Mouse (Mus musculus) CH12.LX (cell line): Measurements from ENCODE around the gene Ddx41. TPM values are rescaled to one million over a fixed set of nuclear protein-coding genes. Genes with fewer than 3 reads are reported as not detected.

Experiments
- DNase-seq: peaks from one replicate; pipeline ENCODE4 v3.0.0-alpha.2; 2013; ENCODE audit errors: extremely low read depth
- H3K27ac ChIP-seq: 2 replicates; pipeline ENCODE4 v1.5.1; 2012; ENCODE audit warnings: low read depth, mild to moderate bottlenecking, control low read depth, moderate library complexity; ENCODE audit not compliant: insufficient read depth
- H3K27me3 ChIP-seq: replicated peaks from 2 replicates; pipeline ENCODE3; 2012; ENCODE audit warnings: inconsistent platforms
- H3K36me3 ChIP-seq, 2 experiments: replicated peaks in 1 of 2; 2 replicates each; pipeline versions ENCODE3 to v1.6.1; 2012; ENCODE audit warnings: inconsistent platforms in 1 of 2, low read length in 1 of 2, mild to moderate bottlenecking in 1 of 2, mixed read lengths in 1 of 2, moderate library complexity in 1 of 2; ENCODE audit not compliant: control insufficient read depth in 1 of 2, insufficient read depth in 1 of 2
- H3K4me1 ChIP-seq, 2 experiments: 2 replicates each; pipeline ENCODE4 v1.6.1; 2012; ENCODE audit warnings: inconsistent platforms in 1 of 2, moderate library complexity in 1 of 2; ENCODE audit not compliant: insufficient read depth in 2 of 2, control insufficient read depth in 1 of 2
- H3K4me2 ChIP-seq: 2 replicates; pipeline ENCODE4 v1.6.1; 2012; ENCODE audit warnings: low read depth, mild to moderate bottlenecking, control low read depth; ENCODE audit not compliant: poor library complexity, insufficient read depth, severe bottlenecking
- H3K4me3 ChIP-seq, 3 experiments: fragments of 150-350 bp in 1 of 3; sonication (generic) in 1 of 3; replicated peaks in 1 of 3; 2 replicates each; pipeline versions ENCODE3 to v1.5.1; 2011 to 2012; ENCODE audit warnings: low read depth in 2 of 3, low read length in 2 of 3, mild to moderate bottlenecking in 2 of 3, moderate library complexity in 2 of 3, control low read depth in 1 of 3, improper control_type of control experiment in 1 of 3, inconsistent platforms in 1 of 3, mixed read lengths in 1 of 3; ENCODE audit not compliant: poor library complexity in 1 of 3
- H3K79me2 ChIP-seq: replicated peaks from 2 replicates; pipeline ENCODE4 v1.6.1; 2012; ENCODE audit warnings: mild to moderate bottlenecking, moderate library complexity; ENCODE audit not compliant: control insufficient read depth, poor library complexity, insufficient read depth, severe bottlenecking; ENCODE audit errors: extremely low read depth
- H3K9ac ChIP-seq: 2 replicates; pipeline ENCODE4 v1.6.1; 2012; ENCODE audit warnings: low read depth, mild to moderate bottlenecking, control low read depth, moderate library complexity; ENCODE audit not compliant: insufficient read depth
- H3K9me3 ChIP-seq: replicated peaks from 2 replicates; pipeline ENCODE3; 2012; ENCODE audit warnings: low read length, inconsistent platforms, mixed read lengths
- BHLHE40 ChIP-seq: IDR thresholded peaks from 2 replicates; pipeline ENCODE4 v1.6.1; 2011; ENCODE audit warnings: mild to moderate bottlenecking, low read depth, low read length, improper control_type of control experiment
- CHD2 ChIP-seq: IDR thresholded peaks from 2 replicates; pipeline ENCODE4 v1.6.1; 2011; ENCODE audit warnings: low read length, improper control_type of control experiment
- E2F4 ChIP-seq: IDR thresholded peaks from 2 replicates; pipeline ENCODE4 v1.6.1; 2011; ENCODE audit warnings: low read depth, low read length, improper control_type of control experiment; ENCODE audit not compliant: insufficient replicate concordance
- ELF1 ChIP-seq: IDR thresholded peaks from 2 replicates; pipeline ENCODE4 v1.6.1; 2014; ENCODE audit warnings: low read depth, mild to moderate bottlenecking, inconsistent platforms, low read length, improper control_type of control experiment
- EP300 ChIP-seq: IDR thresholded peaks from 2 replicates; pipeline ENCODE4 v1.6.1; 2011; ENCODE audit warnings: low read length, improper control_type of control experiment
- ETS1 ChIP-seq: conservative IDR thresholded peaks from 2 replicates; pipeline ENCODE4 v1.6.1; 2012; ENCODE audit warnings: low read depth, mild to moderate bottlenecking, inconsistent platforms, low read length, improper control_type of control experiment, moderate library complexity
- IRF4 ChIP-seq: IDR thresholded peaks from 2 replicates; pipeline ENCODE4 v1.6.1; 2014; ENCODE audit warnings: low read depth, mild to moderate bottlenecking, inconsistent platforms, low read length, improper control_type of control experiment
- JUND ChIP-seq: conservative IDR thresholded peaks from 2 replicates; pipeline ENCODE4 v1.6.1; 2011; ENCODE audit warnings: low read depth, low read length, improper control_type of control experiment
- MAFK ChIP-seq: IDR thresholded peaks from 2 replicates; pipeline ENCODE4 v1.6.1; 2011; ENCODE audit warnings: low read length, improper control_type of control experiment; ENCODE audit not compliant: insufficient replicate concordance
- MAZ ChIP-seq: IDR thresholded peaks from 2 replicates; pipeline ENCODE4 v1.6.1; 2012; ENCODE audit warnings: low read depth, mild to moderate bottlenecking, inconsistent platforms, low read length, improper control_type of control experiment, moderate library complexity
- NRF1 ChIP-seq: IDR thresholded peaks from 2 replicates; pipeline ENCODE4 v1.6.1; 2014; ENCODE audit warnings: low read depth, mild to moderate bottlenecking, inconsistent platforms, low read length, improper control_type of control experiment, moderate library complexity
- SMC3 ChIP-seq: IDR thresholded peaks from 2 replicates; pipeline ENCODE4 v1.6.1; 2011; ENCODE audit warnings: low read depth, low read length, improper control_type of control experiment
- TBP ChIP-seq: conservative IDR thresholded peaks from 2 replicates; pipeline ENCODE4 v1.6.1; 2011; ENCODE audit warnings: low read depth, low read length, improper control_type of control experiment
- TCF12 ChIP-seq: IDR thresholded peaks from 2 replicates; pipeline ENCODE4 v1.6.1; 2014; ENCODE audit warnings: low read depth, mild to moderate bottlenecking, inconsistent platforms, low read length, improper control_type of control experiment
- UBTF ChIP-seq: IDR thresholded peaks from 2 replicates; pipeline ENCODE4 v1.6.1; 2012; ENCODE audit warnings: low read depth, mild to moderate bottlenecking, inconsistent platforms, low read length, improper control_type of control experiment, moderate library complexity
- USF1 ChIP-seq: IDR thresholded peaks from 2 replicates; pipeline ENCODE4 v1.6.1; 2014; ENCODE audit warnings: low read depth, mild to moderate bottlenecking, inconsistent platforms, low read length, improper control_type of control experiment
- USF2 ChIP-seq: conservative IDR thresholded peaks from 2 replicates; pipeline ENCODE4 v1.6.1; 2011; ENCODE audit warnings: low read depth, low read length, improper control_type of control experiment
- ZC3H11A ChIP-seq: IDR thresholded peaks from 2 replicates; pipeline ENCODE4 v1.6.1; 2012; ENCODE audit warnings: low read depth, mild to moderate bottlenecking, inconsistent platforms, low read length, improper control_type of control experiment
- ZNF384 ChIP-seq: IDR thresholded peaks from 2 replicates; pipeline ENCODE4 v1.6.1; 2012; ENCODE audit warnings: low read depth, low read length, improper control_type of control experiment, inconsistent platforms
- dilution Hi-C: fragments of 300-500 bp; cut with MboI; formaldehyde crosslinking; loops from 2 replicates; pipeline ENCODE4 v1.14.3; 2020; ENCODE audit warnings: low sequenced_read_pairs; ENCODE audit not compliant: extremely low pct_unique_long_range_greater_than_20kb, extremely low pct_ligation_motif_present
- in situ Hi-C: fragments of 300-500 bp; cut with MboI; formaldehyde crosslinking; loops from 3 replicates; pipeline ENCODE4 v1.14.3; 2019; ENCODE audit warnings: low sequenced_read_pairs, low pct_ligation_motif_present, low pct_unique_long_range_greater_than_20kb, mixed read lengths
- polyA plus RNA-seq: library from polyadenylated mRNA; unstranded; fragments of >175 nt; gene quantifications from 2 replicates; pipeline ENCODE4 v1.2.1, GENCODE M21; 2012; ENCODE audit warnings: low read depth; ENCODE audit not compliant: insufficient read length
- total RNA-seq, 2 experiments: library from RNA; depleted of rRNA; stranded (reverse); fragments of 300-350 nt in 1 of 2; fragments of >200 nt in 1 of 2; gene quantifications; 2 replicates each; pipeline ENCODE4 v1.2.3; 2012 to 2014

The Ddx41 gene
- total and polyA plus RNA-seq, 3 experiments = 56.6 to 107 (median 95.3) TPM

- peak; percentile 37 for DNase-seq
- Histone ChIP-seq H3K9ac (no peak overlapping the region), H3K27me3 (no peaks in the 10 kb centered on the region), H3K27ac (no peak overlapping the region), H3K36me3 (peaks cover 52 to 55% of the 10 kb centered on the region in 2 experiments), H3K79me2 (peaks cover 2% of the 10 kb centered on the region; the same call in 1 of the 2 replicates), H3K9me3 (peaks cover under 1% of the 10 kb centered on the region), H3K4me3 (no peak overlapping the region), H3K4me1 (peaks cover 32 to 49% of the 10 kb centered on the region in 2 experiments), H3K4me2 (no peak overlapping the region)
- in situ Hi-C loops (no loop called here), dilution Hi-C loops (no loop called here)
- peak; percentile 62 for TF ChIP-seq ZNF384
- TF ChIP-seq CHD2 = no peak
- TF ChIP-seq E2F4 = no peak
- TF ChIP-seq MAFK = no peak
- no peak for TF ChIP-seq EP300
- peak; percentile 45; the same call in 1 of the 2 replicates for TF ChIP-seq BHLHE40
- peak; percentile 25 for TF ChIP-seq USF2
- no peak for TF ChIP-seq MAZ
- no peak for TF ChIP-seq SMC3
- no peak for TF ChIP-seq UBTF
- TF ChIP-seq USF1 = peak; percentile 41
- no peak for TF ChIP-seq TBP
- 0 out of 2 replicates have a peak, but pooled peaks have one; percentile 10 for TF ChIP-seq ETS1
- TF ChIP-seq ELF1 = no peak
- no peak for TF ChIP-seq JUND
- no peak for TF ChIP-seq IRF4
Observed at GRCm38 (mm10) chr13:55525733-55526553, 10.5 kb downstream of the Ddx41 start.

DNA sequence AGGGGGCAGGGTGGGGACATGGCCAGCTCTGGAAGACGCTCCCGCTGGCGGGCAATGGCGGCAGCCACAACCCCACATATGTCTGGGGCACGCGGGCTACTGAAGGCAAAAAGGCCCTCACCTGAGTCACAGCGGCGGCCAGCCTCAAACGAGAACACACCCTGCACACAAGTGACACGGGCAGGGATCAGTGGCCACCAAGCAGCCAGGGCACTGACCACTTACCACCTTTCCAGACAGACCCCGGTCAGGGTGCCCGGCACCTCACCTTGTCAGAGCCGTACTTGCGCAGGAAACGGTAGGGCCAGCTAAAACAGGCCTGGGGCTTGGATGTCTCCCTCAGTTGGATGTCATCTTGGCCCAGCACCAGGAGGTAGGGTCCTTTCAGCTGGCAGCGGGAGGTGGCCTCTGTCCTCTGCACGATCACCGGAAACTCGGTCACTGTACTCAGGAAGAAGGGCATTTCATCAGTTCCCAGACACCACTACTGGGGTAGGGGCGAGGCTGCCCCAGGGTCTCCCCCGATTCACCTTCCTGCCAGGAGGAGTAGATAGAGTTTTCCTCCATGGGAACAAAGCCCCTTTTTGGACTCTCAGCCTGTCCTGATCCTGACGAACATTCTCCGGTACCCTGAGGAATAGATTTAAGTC is 12.4 kb downstream of the Ddx41 start:
- Histone ChIP-seq H3K9me3 (peaks cover 8% of the 10 kb centered on the region), H3K4me2 (no peak overlapping the region), H3K79me2 (peaks cover 2% of the 10 kb centered on the region; the same call in 1 of the 2 replicates), H3K4me3 (no peak overlapping the region), H3K36me3 (peaks cover 37 to 43% of the 10 kb centered on the region in 2 experiments), H3K27me3 (no peaks in the 10 kb centered on the region), H3K4me1 (peaks cover 17 to 42% of the 10 kb centered on the region in 2 experiments), H3K9ac (no peak overlapping the region), H3K27ac (no peak overlapping the region)
- dilution Hi-C loops (no loop called here), in situ Hi-C loops (loop anchor here (5.0 kb wide), 1 partner anchor 117 kb away; no protein-coding TSS in a partner anchor)
- no peak for DNase-seq
- no peak for TF ChIP-seq ZC3H11A
- TF ChIP-seq IRF4 = no peak
- TF ChIP-seq MAFK = no peak
- no peak for TF ChIP-seq EP300
- no peak for TF ChIP-seq NRF1
- TF ChIP-seq TCF12 = no peak
